Mouse (Mus musculus): ENCODE measurements around the gene Zfp287.
A peak's percentile ranks its signal among the peaks of the same experiment; 100 is the strongest.

Zfp287 gene

GRCm38 (mm10) chr11:62701218-62701617, 30.5 kb downstream of the Zfp287 start:
- DNase-seq (ENCODE audit: low read depth, low spot score) = no peak

- peak; percentile 34 for DNase-seq (ENCODE audit: low read depth, low spot score)
Measured at GRCm38 (mm10) chr11:62699749-62700148, 32.0 kb downstream of the Zfp287 start.

- DNase-seq (ENCODE audit: low read depth, low spot score) = peak; percentile 50
Measured at GRCm38 (mm10) chr11:62695126-62695525, 36.6 kb downstream of the Zfp287 start.

- peak; percentile 86 for DNase-seq (ENCODE audit: low read depth, low spot score)
Measured at GRCm38 (mm10) chr11:62693299-62694184, 38.2 kb downstream of the Zfp287 start.

GRCm38 (mm10) chr11:62691592-62691991, 40.1 kb downstream of the Zfp287 start:
- no peak for DNase-seq (ENCODE audit: low read depth, low spot score)

- DNase-seq (ENCODE audit: low read depth, low spot score) = no peak
Measured at GRCm38 (mm10) chr11:62679954-62680353, 51.8 kb downstream of the Zfp287 start.

GRCm38 (mm10) chr11:62678778-62679354, 52.8 kb downstream of the Zfp287 start:
- no peak for DNase-seq (ENCODE audit: low read depth, low spot score)

- DNase-seq (ENCODE audit: low read depth, low spot score) = no peak
Measured at GRCm38 (mm10) chr11:62676290-62676596, 55.5 kb downstream of the Zfp287 start.

- DNase-seq (ENCODE audit: low read depth, low spot score) = peak; percentile 92
Measured at GRCm38 (mm10) chr11:62675480-62676289, 56.0 kb downstream of the Zfp287 start.

GRCm38 (mm10) chr11:62670006-62670405, 61.7 kb downstream of the Zfp287 start:
- no peak for DNase-seq (ENCODE audit: low read depth, low spot score)

- no peak for DNase-seq (ENCODE audit: low read depth, low spot score)
Measured at GRCm38 (mm10) chr11:62669471-62669870, 62.2 kb downstream of the Zfp287 start.

- DNase-seq (ENCODE audit: low read depth, low spot score) = no peak
Measured at GRCm38 (mm10) chr11:62668986-62669385, 62.7 kb downstream of the Zfp287 start.

GRCm38 (mm10) chr11:62664250-62664649, 67.5 kb downstream of the Zfp287 start:
- no peak for DNase-seq (ENCODE audit: low read depth, low spot score)

- DNase-seq (ENCODE audit: low read depth, low spot score) = peak; percentile 62
Measured at GRCm38 (mm10) chr11:62660885-62661284, 70.8 kb downstream of the Zfp287 start.

- DNase-seq (ENCODE audit: low read depth, low spot score) = no peak
Measured at GRCm38 (mm10) chr11:62652080-62652479, 79.6 kb downstream of the Zfp287 start.

GRCm38 (mm10) chr11:62651563-62651962, 80.1 kb downstream of the Zfp287 start:
- no peak for DNase-seq (ENCODE audit: low read depth, low spot score)
